Mouse (Mus musculus): Measurements from ENCODE around the gene Pdgfra.

DNA sequence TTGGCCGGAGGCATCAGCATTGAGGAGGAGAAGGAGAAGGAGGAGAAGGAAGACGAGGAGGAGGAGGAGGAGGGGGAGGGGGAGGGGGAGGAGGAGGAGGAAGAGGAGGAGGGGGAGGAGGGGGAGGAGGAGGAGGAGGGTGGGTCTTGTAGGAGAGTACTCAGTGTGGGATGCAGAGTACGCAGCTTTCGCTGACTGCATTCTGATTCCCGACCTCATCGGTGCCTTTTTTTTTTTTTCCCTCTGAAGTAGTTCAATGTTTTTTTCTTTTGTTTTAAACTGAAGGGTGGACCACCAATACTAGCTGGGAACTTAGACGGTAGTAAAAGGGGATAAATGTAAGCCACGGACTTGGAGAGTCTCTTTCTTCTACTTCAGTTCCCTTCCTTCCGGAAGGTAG, 3.2 kb downstream of the Pdgfra start:
- no peak for TF ChIP-seq TAL1 (conservative IDR thresholded peaks at IDR 0.05; ENCODE audit: low read depth, low read length)
- TF ChIP-seq CTCF (IDR thresholded peaks at IDR 0.05; ENCODE audit: low read depth, low read length) = no peak
- no peak for TF ChIP-seq GATA1 (IDR thresholded peaks at IDR 0.05; ENCODE audit: borderline replicate concordance, low read length)
- TF ChIP-seq POLR2AphosphoS5 (IDR thresholded peaks at IDR 0.05; ENCODE audit: insufficient replicate concordance, low read depth, low read length) = no peak
- no peak for TF ChIP-seq GATA2 (IDR thresholded peaks at IDR 0.05; ENCODE audit: borderline replicate concordance, low read depth, low read length)

Data from G1E (cell line).